In genomic region chr13:44249119-44249518, GRCm38 (mm10) we compare ENCODE assay signal across 27 mouse cellular contexts.
DNase-seq lines count a peak whose midpoint lies in the region; ATAC-seq and TF ChIP-seq lines count a peak whose summit lies in the region.
"Had no signal": no experiment of that assay in that cellular context is flagged by ENCODE, and none has a peak within 500 bp of the region (broad histone marks: within the 10 kb centered on the region; RNA-seq: fewer than 3 reads in every experiment).

No protein-coding gene starts in this region.

- intact Hi-C loops in heart, postnatal 14 days (cut with DNase I): no loop called here

- H3K4me2 ChIP-seq in heart, embryonic 11.5 days: no peak overlapping the region
- no peak overlapping the region for H3K4me2 ChIP-seq in heart, postnatal 0 days (ENCODE audit: low read depth, low read length)
- H3K4me2 ChIP-seq: embryonic facial prominence, embryonic 12.5 days; forebrain, embryonic 12.5 days; hindbrain, embryonic 13.5 days; liver, embryonic 15.5 days; midbrain, embryonic 15.5 days; neural tube, embryonic 15.5 days had no signal

- DNase-seq in heart, adult 8-10 months (ENCODE audit: low spot score): no peak
- no peak for DNase-seq in heart, postnatal 0 days (ENCODE audit: low spot score)
- no peak for DNase-seq in heart, postnatal 14 days
- DNase-seq in T-cell, adult 2 months (ENCODE audit: low spot score): peak; percentile 12
- DNase-seq in induced T-regulatory cell, adult 2 months (ENCODE audit: low read depth): peak; percentile 54
- no peak for DNase-seq in spleen, postnatal 10 days (ENCODE audit: low spot score in 2 of 2)
- DNase-seq: adrenal gland, adult 2 months; cerebellum, adult 11 months; cerebellum, postnatal 10 days; kidney, adult 8-10 months; kidney, postnatal 14 days; liver; thymus, adult 2 months had no signal

- WGBS in heart, embryonic 11.5 days (ENCODE audit: insufficient replicate concordance): 85% methylated on average over 2 of the region's 2 CpGs
- 81% methylated on average over 2 of the region's 2 CpGs for WGBS in heart, postnatal 0 days

- H3K27ac ChIP-seq in heart, embryonic 11.5 days (ENCODE audit: low read depth, low read length): peak overlapping the region; percentile 88
- peak overlapping the region; percentile 81 for H3K27ac ChIP-seq in heart, postnatal 0 days (ENCODE audit: low read depth)
- H3K27ac ChIP-seq: embryonic facial prominence, embryonic 12.5 days; forebrain, embryonic 12.5 days; hindbrain, embryonic 13.5 days; liver, embryonic 15.5 days; macrophage; midbrain, embryonic 15.5 days; neural tube, embryonic 15.5 days; stomach, postnatal 0 days had no signal

- TF ChIP-seq CTCF in heart, postnatal 0 days (IDR thresholded peaks at IDR 0.05; ENCODE audit: low read depth): no peak

- H3K36me3 ChIP-seq in heart, embryonic 11.5 days (ENCODE audit: control insufficient read depth, insufficient read depth, low read length): no peaks in the 10 kb centered on the region
- H3K36me3 ChIP-seq in heart, postnatal 0 days (replicated peaks; ENCODE audit: control insufficient read depth, insufficient read depth, low read length): no peaks in the 10 kb centered on the region
- H3K36me3 ChIP-seq: embryonic facial prominence, embryonic 12.5 days; forebrain, embryonic 12.5 days; hindbrain, embryonic 13.5 days; limb, embryonic 10.5 days; liver, embryonic 15.5 days; midbrain, embryonic 15.5 days; neural tube, embryonic 15.5 days had no signal

- no peak for ATAC-seq in heart, embryonic 11.5 days (replicated peaks; ENCODE audit: insufficient number of reproducible peaks, low FRiP score, low TSS enrichment)
- ATAC-seq in heart, postnatal 0 days (ENCODE audit: insufficient read depth, low read depth): no peak
- ATAC-seq: inflammation-experienced regulatory T-cells, adult 6 months; lung, postnatal 0 days; midbrain, embryonic 15.5 days had no signal

- no peaks in the 10 kb centered on the region for H3K9me3 ChIP-seq in heart, embryonic 11.5 days (replicated peaks; ENCODE audit: control insufficient read depth, low read length)
- H3K9me3 ChIP-seq in heart, postnatal 0 days (replicated peaks; ENCODE audit: control insufficient read depth, low read length): no peaks in the 10 kb centered on the region
- H3K9me3 ChIP-seq: embryonic facial prominence, embryonic 12.5 days; forebrain, embryonic 12.5 days; hindbrain, embryonic 13.5 days; limb, embryonic 10.5 days; liver, embryonic 15.5 days; midbrain, embryonic 15.5 days; neural tube, embryonic 15.5 days had no signal

- H3K4me1 ChIP-seq in heart, embryonic 11.5 days (ENCODE audit: control insufficient read depth, insufficient read depth, low read length): peaks cover 14% of the 10 kb centered on the region
- H3K4me1 ChIP-seq in heart, postnatal 0 days (ENCODE audit: control insufficient read depth, insufficient read depth): peaks cover 25% of the 10 kb centered on the region
- H3K4me1 ChIP-seq: hindbrain, embryonic 13.5 days; liver, embryonic 15.5 days had no signal

- no peak overlapping the region for H3K9ac ChIP-seq in heart, embryonic 11.5 days (ENCODE audit: low read depth, low read length)
- H3K9ac ChIP-seq in heart, postnatal 0 days (replicated peaks; ENCODE audit: low read depth, low read length): no peak overlapping the region
- H3K9ac ChIP-seq: embryonic facial prominence, embryonic 12.5 days; forebrain, embryonic 12.5 days; hindbrain, embryonic 13.5 days; liver, embryonic 15.5 days; midbrain, embryonic 15.5 days; neural tube, embryonic 15.5 days had no signal

- H3K27me3 ChIP-seq in heart, embryonic 11.5 days (ENCODE audit: control insufficient read depth, insufficient read depth, low read length): no peaks in the 10 kb centered on the region
- no peaks in the 10 kb centered on the region for H3K27me3 ChIP-seq in heart, postnatal 0 days (ENCODE audit: control insufficient read depth, insufficient read depth, low read length)
- H3K27me3 ChIP-seq: embryonic facial prominence, embryonic 12.5 days; hindbrain, embryonic 13.5 days; liver, embryonic 15.5 days; midbrain, embryonic 15.5 days; neural tube, embryonic 15.5 days had no signal

- H3K4me3 ChIP-seq in heart, embryonic 11.5 days (ENCODE audit: low read depth, low read length): no peak overlapping the region
- H3K4me3 ChIP-seq in heart, postnatal 0 days (ENCODE audit: low read depth, low read length): no peak overlapping the region
- H3K4me3 ChIP-seq: embryonic facial prominence, embryonic 12.5 days; erythroblast, embryonic 14.5 days; forebrain, embryonic 12.5 days; hindbrain, embryonic 13.5 days; limb, embryonic 10.5 days; liver, embryonic 15.5 days; midbrain, embryonic 15.5 days; myocyte; neural tube, embryonic 15.5 days had no signal

- TF ChIP-seq EP300 in heart, postnatal 0 days (IDR thresholded peaks at IDR 0.05; ENCODE audit: low read depth): no peak

Comparison
In these comparisons a context has a peak if more than half of its experiments do, and no peak if none do; other contexts are left out.
1. DNase-seq: peak in T-cell, adult 2 months (single experiment) and induced T-regulatory cell, adult 2 months (single experiment); none in heart, adult 8-10 months (single experiment), heart, postnatal 0 days (single experiment), heart, postnatal 14 days (0 of 2) and spleen, postnatal 10 days (0 of 2).